In genomic region chr7:30453766-30454165, GRCm38 (mm10) we compare ENCODE assay signal across 8 mouse cellular contexts. TPM values are rescaled to one million over a fixed set of nuclear protein-coding genes. Genes with fewer than 3 reads are reported as not detected.
DNase-seq lines count a peak whose midpoint lies in the region; ATAC-seq and TF ChIP-seq lines count a peak whose summit lies in the region.

No protein-coding gene starts in this region.

- no peak overlapping the region for H3K27ac ChIP-seq in heart, embryonic 15.5 days
- H3K27ac ChIP-seq in embryonic facial prominence, embryonic 14.5 days (replicated peaks; ENCODE audit: low read depth, low read length) = no peak overlapping the region
- H3K27ac ChIP-seq in kidney, postnatal 0 days = no peak overlapping the region
- H3K27ac ChIP-seq in cerebellum, adult 2 months (ENCODE audit: insufficient read depth, low read length) = no peak overlapping the region
- H3K27ac ChIP-seq in heart, adult 2 months = no peak overlapping the region

- peak overlapping the region; percentile 14; the same call in 1 of the 2 replicates for H3K4me3 ChIP-seq in heart, embryonic 15.5 days
- no peak overlapping the region for H3K4me3 ChIP-seq in embryonic facial prominence, embryonic 14.5 days (ENCODE audit: low read depth, low read length)
- 0 out of 2 replicates have a peak overlapping the region, but pooled peaks have one; percentile 5 for H3K4me3 ChIP-seq in kidney, postnatal 0 days (replicated peaks; ENCODE audit: low read depth, low read length)
- H3K4me3 ChIP-seq in cerebellum, adult 2 months (replicated peaks; ENCODE audit: insufficient read depth, low read depth, low read length) = no peak overlapping the region
- H3K4me3 ChIP-seq in heart, adult 2 months = no peak overlapping the region

- H3K9me3 ChIP-seq in heart, embryonic 15.5 days (replicated peaks) = no peaks in the 10 kb centered on the region
- H3K9me3 ChIP-seq in embryonic facial prominence, embryonic 14.5 days (ENCODE audit: control insufficient read depth, low read length) = peaks cover 5% of the 10 kb centered on the region; the same call in 1 of the 2 replicates
- no peaks in the 10 kb centered on the region for H3K9me3 ChIP-seq in kidney, postnatal 0 days (replicated peaks; ENCODE audit: low read length)

- no peak for DNase-seq in heart, adult 9 months (ENCODE audit: low spot score in 2 of 2)
- DNase-seq in embryonic facial prominence, embryonic 14.5 days (ENCODE audit: low spot score) = peak; percentile 47
- no peak for DNase-seq in kidney, postnatal 0 days (ENCODE audit: low spot score)
- no peak for DNase-seq in layer of hippocampus, adult 8-10 months (ENCODE audit: low spot score in 2 of 2)
- no peak for DNase-seq in cerebellum, adult 2 months
- DNase-seq in heart, adult 2 months = no peak

- no peak for TF ChIP-seq EP300 in heart, adult 2 months (IDR thresholded peaks at IDR 0.05; ENCODE audit: insufficient read depth, low read depth, low read length)

- WGBS in heart, embryonic 15.5 days = 3% methylated on average over 25 of the region's 25 CpGs
- WGBS in embryonic facial prominence, embryonic 14.5 days = 3% methylated on average over 25 of the region's 25 CpGs
- WGBS in kidney, postnatal 0 days = 2% methylated on average over 25 of the region's 25 CpGs
- WGBS in cerebellum, adult 2 months = 4% methylated on average over 25 of the region's 25 CpGs
- WGBS in heart, adult 2 months = 3% methylated on average over 25 of the region's 25 CpGs

- no peak for ATAC-seq in heart, embryonic 15.5 days (replicated peaks; ENCODE audit: insufficient number of reproducible peaks, insufficient read depth, low FRiP score, low read depth)
- no peak for ATAC-seq in embryonic facial prominence, embryonic 14.5 days (ENCODE audit: low read depth)
- ATAC-seq in kidney, postnatal 0 days (replicated peaks; ENCODE audit: low FRiP score, low read depth) = peak; percentile 68; the same call in 1 of the 2 replicates
- ATAC-seq in megakaryocyte-erythroid progenitor cell, adult 5-6 weeks (replicated peaks; ENCODE audit: low FRiP score, low TSS enrichment, poor library complexity, severe bottlenecking) = peak; percentile 50

- H3K4me1 ChIP-seq in heart, embryonic 15.5 days (replicated peaks) = peaks cover 17% of the 10 kb centered on the region
- H3K4me1 ChIP-seq in embryonic facial prominence, embryonic 14.5 days (ENCODE audit: control insufficient read depth, insufficient read depth, low read length) = peaks cover 8% of the 10 kb centered on the region
- H3K4me1 ChIP-seq in kidney, postnatal 0 days (replicated peaks; ENCODE audit: insufficient read depth, low read length) = peaks cover 8% of the 10 kb centered on the region
- peaks cover 4% of the 10 kb centered on the region for H3K4me1 ChIP-seq in cerebellum, adult 2 months (ENCODE audit: control insufficient read depth, insufficient read depth, low read length)
- no peaks in the 10 kb centered on the region for H3K4me1 ChIP-seq in heart, adult 2 months (ENCODE audit: control insufficient read depth, insufficient read depth, low read length)

- no peaks in the 10 kb centered on the region for H3K79me2 ChIP-seq in heart, adult 2 months (replicated peaks; ENCODE audit: control insufficient read depth, insufficient read depth, low read length)

- no peak for TF ChIP-seq POLR2A in cerebellum, adult 2 months (IDR thresholded peaks at IDR 0.05; ENCODE audit: borderline replicate concordance, insufficient read depth, low read length)
- no peak for TF ChIP-seq POLR2A in heart, adult 2 months (IDR thresholded peaks at IDR 0.05; ENCODE audit: insufficient read depth, low read depth, low read length)

- no peak for TF ChIP-seq CTCF in kidney, postnatal 0 days (IDR thresholded peaks at IDR 0.05; ENCODE audit: low read depth)
- no peak for TF ChIP-seq CTCF in cerebellum, adult 2 months (IDR thresholded peaks at IDR 0.05; ENCODE audit: borderline replicate concordance, insufficient read depth, low read depth, low read length)
- no peak for TF ChIP-seq CTCF in heart, adult 2 months (IDR thresholded peaks at IDR 0.05)

- H3K4me2 ChIP-seq in heart, embryonic 15.5 days = peak overlapping the region; percentile 34
- H3K4me2 ChIP-seq in embryonic facial prominence, embryonic 14.5 days (ENCODE audit: low read depth, low read length) = no peak overlapping the region
- peak overlapping the region; percentile 40 for H3K4me2 ChIP-seq in kidney, postnatal 0 days (ENCODE audit: low read length)

- peaks cover 87% of the 10 kb centered on the region for H3K27me3 ChIP-seq in heart, embryonic 15.5 days
- H3K27me3 ChIP-seq in embryonic facial prominence, embryonic 14.5 days (replicated peaks; ENCODE audit: control insufficient read depth, insufficient read depth, low read length) = peaks cover 73% of the 10 kb centered on the region
- peaks cover 50% of the 10 kb centered on the region for H3K27me3 ChIP-seq in kidney, postnatal 0 days (ENCODE audit: insufficient read depth, low read length)
- peaks cover 2% of the 10 kb centered on the region; the same call in 1 of the 2 replicates for H3K27me3 ChIP-seq in cerebellum, adult 2 months (ENCODE audit: control insufficient read depth, insufficient read depth, low read length)
- peaks cover 21% of the 10 kb centered on the region for H3K27me3 ChIP-seq in heart, adult 2 months (ENCODE audit: control insufficient read depth, insufficient read depth, low read length)

- no peak overlapping the region for H3K9ac ChIP-seq in heart, embryonic 15.5 days
- no peak overlapping the region for H3K9ac ChIP-seq in embryonic facial prominence, embryonic 14.5 days (ENCODE audit: low read depth, low read length)
- no peak overlapping the region for H3K9ac ChIP-seq in kidney, postnatal 0 days (ENCODE audit: low read depth, low read length)
- no peak overlapping the region for H3K9ac ChIP-seq in heart, adult 2 months (ENCODE audit: low read depth, low read length)

- intact Hi-C loops in heart, adult 2 months (cut with DNase I) = no loop called here

- H3K36me3 ChIP-seq in heart, embryonic 15.5 days = no peaks in the 10 kb centered on the region
- no peaks in the 10 kb centered on the region for H3K36me3 ChIP-seq in embryonic facial prominence, embryonic 14.5 days (ENCODE audit: control insufficient read depth, insufficient read depth, low read length)
- no peaks in the 10 kb centered on the region for H3K36me3 ChIP-seq in kidney, postnatal 0 days (ENCODE audit: insufficient read depth, low read length)
- no peaks in the 10 kb centered on the region for H3K36me3 ChIP-seq in heart, adult 2 months (ENCODE audit: control insufficient read depth, insufficient read depth, low read length)

RNA-seq across cellular contexts. Expression of gene Kirrel2, which starts 3.7 kb away (rescaled TPM):
- polyA plus RNA-seq in heart, embryonic 15.5 days (2015; fragmentation: Nextera tagmentation; extraction: Ambion mirVana) = 0.16 TPM in 2 replicates
- polyA plus RNA-seq in embryonic facial prominence, embryonic 14.5 days (2014; fragmentation: Nextera tagmentation; extraction: Ambion mirVana) = 0.45 and 0.82 TPM in 2 replicates
- 0.65 and 1.5 TPM in 2 replicates for polyA plus RNA-seq in kidney, postnatal 0 days (2015; fragmentation: Nextera tagmentation; extraction: Ambion mirVana)
- total RNA-seq in megakaryocyte-erythroid progenitor cell, adult 5-6 weeks (2014; fragmentation: Nextera tagmentation) = not detected in 2 replicates
- total RNA-seq in megakaryocyte-erythroid progenitor cell, adult 5-6 weeks (2017) = not detected in 2 replicates
- 10 to 100 TPM in 3 of 4 experiments, 1 to 10 TPM in 1; 9.6 to 13.7 (median 11.2) TPM for total RNA-seq in layer of hippocampus, adult 8-10 months (2022)
- 2.7 TPM in 2 replicates for polyA plus RNA-seq in cerebellum, adult 2 months (2012; rRNA removed)
- not detected for total RNA-seq in heart, adult 2 months (2021)
- polyA plus RNA-seq in heart, adult 2 months (2012; rRNA removed) = not detected in 2 replicates

RNA-seq across cellular contexts. Expression of gene Nphs1, which starts 4.3 kb away (rescaled TPM):
- polyA plus RNA-seq in heart, embryonic 15.5 days (2015; fragmentation: Nextera tagmentation; extraction: Ambion mirVana) = 0.09 and 0.14 TPM in 2 replicates
- 0.22 and 0.35 TPM in 2 replicates for polyA plus RNA-seq in embryonic facial prominence, embryonic 14.5 days (2014; fragmentation: Nextera tagmentation; extraction: Ambion mirVana)
- polyA plus RNA-seq in kidney, postnatal 0 days (2015; fragmentation: Nextera tagmentation; extraction: Ambion mirVana) = 3.8 and 4.3 TPM in 2 replicates
- total RNA-seq in megakaryocyte-erythroid progenitor cell, adult 5-6 weeks (2014; fragmentation: Nextera tagmentation) = 1.7 TPM in 1 of 2 replicates, not detected in the other
- 1.9 TPM in 1 of 2 replicates, not detected in the other for total RNA-seq in megakaryocyte-erythroid progenitor cell, adult 5-6 weeks (2017)
- total RNA-seq in layer of hippocampus, adult 8-10 months (2022) = 1 to 10 TPM; 1.5 to 1.9 (median 1.6) TPM
- polyA plus RNA-seq in cerebellum, adult 2 months (2012; rRNA removed) = 0.43 and 0.56 TPM in 2 replicates
- total RNA-seq in heart, adult 2 months (2021) = not detected
- 0.04 TPM in 1 of 2 replicates, not detected in the other for polyA plus RNA-seq in heart, adult 2 months (2012; rRNA removed)

RNA-seq across cellular contexts. Expression of gene Aplp1, which starts 8.4 kb away (rescaled TPM):
- 14.7 and 21.7 TPM in 2 replicates for polyA plus RNA-seq in heart, embryonic 15.5 days (2015; fragmentation: Nextera tagmentation; extraction: Ambion mirVana)
- 51.0 and 53.6 TPM in 2 replicates for polyA plus RNA-seq in embryonic facial prominence, embryonic 14.5 days (2014; fragmentation: Nextera tagmentation; extraction: Ambion mirVana)
- 24.1 and 25.4 TPM in 2 replicates for polyA plus RNA-seq in kidney, postnatal 0 days (2015; fragmentation: Nextera tagmentation; extraction: Ambion mirVana)
- total RNA-seq in megakaryocyte-erythroid progenitor cell, adult 5-6 weeks (2014; fragmentation: Nextera tagmentation) = not detected in 2 replicates
- not detected in 2 replicates for total RNA-seq in megakaryocyte-erythroid progenitor cell, adult 5-6 weeks (2017)
- total RNA-seq in layer of hippocampus, adult 8-10 months (2022) = 1,000 to 10,000 TPM; 1,209 to 1,263 (median 1,238) TPM
- 782 and 892 TPM in 2 replicates for polyA plus RNA-seq in cerebellum, adult 2 months (2012; rRNA removed)
- total RNA-seq in heart, adult 2 months (2021) = 1 to 10 TPM; 3.2 to 3.5 TPM
- polyA plus RNA-seq in heart, adult 2 months (2012; rRNA removed) = 3.6 and 6.2 TPM in 2 replicates

RNA-seq across cellular contexts. Expression of gene Nfkbid, which starts 32.2 kb away (rescaled TPM):
- 0.76 and 1.5 TPM in 2 replicates for polyA plus RNA-seq in heart, embryonic 15.5 days (2015; fragmentation: Nextera tagmentation; extraction: Ambion mirVana)
- 1.0 and 2.0 TPM in 2 replicates for polyA plus RNA-seq in embryonic facial prominence, embryonic 14.5 days (2014; fragmentation: Nextera tagmentation; extraction: Ambion mirVana)
- polyA plus RNA-seq in kidney, postnatal 0 days (2015; fragmentation: Nextera tagmentation; extraction: Ambion mirVana) = 1.1 and 1.2 TPM in 2 replicates
- total RNA-seq in megakaryocyte-erythroid progenitor cell, adult 5-6 weeks (2014; fragmentation: Nextera tagmentation) = 0.89 and 9.0 TPM in 2 replicates
- 0.80 and 3.1 TPM in 2 replicates for total RNA-seq in megakaryocyte-erythroid progenitor cell, adult 5-6 weeks (2017)
- total RNA-seq in layer of hippocampus, adult 8-10 months (2022) = 1 to 10 TPM; 2.8 to 4.1 (median 3.2) TPM
- polyA plus RNA-seq in cerebellum, adult 2 months (2012; rRNA removed) = 5.1 and 5.4 TPM in 2 replicates
- total RNA-seq in heart, adult 2 months (2021) = under 1 TPM; 0.47 to 0.66 TPM
- polyA plus RNA-seq in heart, adult 2 months (2012; rRNA removed) = 0.94 and 1.3 TPM in 2 replicates

RNA-seq across cellular contexts. Expression of gene Hcst, which starts 34.1 kb away (rescaled TPM):
- 0.98 and 2.7 TPM in 2 replicates for polyA plus RNA-seq in heart, embryonic 15.5 days (2015; fragmentation: Nextera tagmentation; extraction: Ambion mirVana)
- polyA plus RNA-seq in embryonic facial prominence, embryonic 14.5 days (2014; fragmentation: Nextera tagmentation; extraction: Ambion mirVana) = 2.2 and 2.4 TPM in 2 replicates
- 2.1 and 3.4 TPM in 2 replicates for polyA plus RNA-seq in kidney, postnatal 0 days (2015; fragmentation: Nextera tagmentation; extraction: Ambion mirVana)
- total RNA-seq in megakaryocyte-erythroid progenitor cell, adult 5-6 weeks (2014; fragmentation: Nextera tagmentation) = 4.3 and 4.4 TPM in 2 replicates
- total RNA-seq in megakaryocyte-erythroid progenitor cell, adult 5-6 weeks (2017) = 3.3 TPM in 1 of 2 replicates, not detected in the other
- total RNA-seq in layer of hippocampus, adult 8-10 months (2022) = 1 to 10 TPM in 3 of 4 experiments, not detected in 1; 1.8 to 3.3 (median 2.3) TPM
- 0.34 and 0.84 TPM in 2 replicates for polyA plus RNA-seq in cerebellum, adult 2 months (2012; rRNA removed)
- total RNA-seq in heart, adult 2 months (2021) = under 1 TPM in 1 of 2 experiments, not detected in 1; 0.59 TPM
- polyA plus RNA-seq in heart, adult 2 months (2012; rRNA removed) = 4.8 TPM in 1 of 2 replicates, not detected in the other

Comparison
In these comparisons a context has a peak if more than half of its experiments do, and no peak if none do; other contexts are left out.
1. H3K4me3 ChIP-seq: peak in heart, embryonic 15.5 days (single experiment) and kidney, postnatal 0 days (single experiment); none in embryonic facial prominence, embryonic 14.5 days (single experiment), cerebellum, adult 2 months (single experiment) and heart, adult 2 months (single experiment).
2. ATAC-seq: peak in kidney, postnatal 0 days (single experiment) and megakaryocyte-erythroid progenitor cell, adult 5-6 weeks (single experiment); none in heart, embryonic 15.5 days (single experiment) and embryonic facial prominence, embryonic 14.5 days (single experiment).
3. RNA of gene Aplp1, which starts 8.4 kb away (polyA plus RNA-seq): 782 to 892 TPM in cerebellum, adult 2 months; 51.0 to 53.6 TPM in embryonic facial prominence, embryonic 14.5 days, 24.1 to 25.4 TPM in kidney, postnatal 0 days, 14.7 to 21.7 TPM in heart, embryonic 15.5 days and 3.6 to 6.2 TPM in heart, adult 2 months; every median in the first group is over 10 times any median in the second.